Mouse (Mus musculus) midbrain, postnatal 0 days (tissue): ENCODE measurements around the gene Abcg3. TPM values are rescaled to one million over a fixed set of nuclear protein-coding genes. Genes with fewer than 3 reads are reported as not detected.

Experiments
- polyA plus RNA-seq: library from polyadenylated mRNA; unstranded; fragments of >200 nt; fragmentation: Nextera tagmentation; extraction: Ambion mirVana; gene quantifications from 2 replicates; pipeline ENCODE4 v1.2.1, GENCODE M21; 2015
- total RNA-seq: library from RNA; depleted of rRNA; stranded (reverse); fragments of >200 nt; gene quantifications from 2 replicates; pipeline ENCODE4 v1.2.3, GENCODE M21; 2014; rRNA removed

The Abcg3 gene
- total and polyA plus RNA-seq, 2 experiments from 2014 or later, result 0.43 to 0.49 TPM

Other genes starting within 250 kb of the Abcg3 start
- 3.9 and 5.3 TPM in 2 replicates for gene Zfp951, start 122.6 kb downstream of the Abcg3 start, total RNA-seq
- gene Zfp951, start 122.6 kb downstream of the Abcg3 start, polyA plus RNA-seq, result 3.1 and 3.6 TPM in 2 replicates
- gene Gbp9, start 156.8 kb upstream of the Abcg3 start, total RNA-seq, result 1.8 and 3.8 TPM in 2 replicates
- 1.5 and 2.0 TPM in 2 replicates for gene Gbp9, start 156.8 kb upstream of the Abcg3 start, polyA plus RNA-seq
- 0.27 TPM in 1 of 2 replicates, not detected in the other for gene Gbp8, start 156.8 kb upstream of the Abcg3 start, total RNA-seq
- 0.32 and 0.34 TPM in 2 replicates for gene Gbp8, start 156.8 kb upstream of the Abcg3 start, polyA plus RNA-seq
- 1.5 and 6.1 TPM in 2 replicates for gene Gbp4, start 156.9 kb upstream of the Abcg3 start, total RNA-seq
- gene Gbp4, start 156.9 kb upstream of the Abcg3 start, polyA plus RNA-seq, result 0.65 and 0.92 TPM in 2 replicates